ENCODE assay signal across 26 mouse cellular contexts in the genomic region with DNA sequence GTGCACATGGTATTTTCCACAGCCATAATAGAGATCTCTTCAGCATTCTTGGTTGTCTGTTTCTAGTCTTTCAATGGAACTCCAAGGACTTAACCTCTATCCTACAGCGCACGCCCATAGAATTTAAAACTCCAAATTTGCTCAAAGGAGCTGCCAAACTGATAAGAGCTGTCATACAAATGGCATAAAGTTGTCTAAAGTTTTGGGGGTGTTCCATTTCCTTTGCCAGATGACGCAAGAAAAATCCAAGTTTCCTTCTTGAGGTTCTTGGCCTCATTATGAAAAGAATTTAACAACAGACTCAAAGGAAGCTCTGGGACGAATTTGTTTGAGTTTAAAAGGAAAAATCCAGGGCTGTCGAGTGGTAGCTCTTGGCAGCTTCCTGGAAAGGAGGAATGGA.
A peak's percentile ranks its signal among the peaks of the same experiment; 100 is the strongest.
DNase-seq lines count a peak whose midpoint lies in the region; ATAC-seq and TF ChIP-seq lines count a peak whose summit lies in the region.
"Had no signal": no experiment of that assay in that cellular context is flagged by ENCODE, and none has a peak within 500 bp of the region (broad histone marks: within the 10 kb centered on the region; RNA-seq: fewer than 3 reads in every experiment).

No protein-coding gene starts in this region.

- H3K36me3 ChIP-seq in forebrain, postnatal 0 days (ENCODE audit: insufficient read depth) = no peaks in the 10 kb centered on the region
- no peaks in the 10 kb centered on the region for H3K36me3 ChIP-seq in forebrain, embryonic 16.5 days (ENCODE audit: control insufficient read depth, insufficient read depth)
- no peaks in the 10 kb centered on the region for H3K36me3 ChIP-seq in heart, embryonic 15.5 days
- H3K36me3 ChIP-seq in limb, embryonic 15.5 days = no peaks in the 10 kb centered on the region
- H3K36me3 ChIP-seq in limb, embryonic 10.5 days = no peaks in the 10 kb centered on the region
- H3K36me3 ChIP-seq: embryonic facial prominence, embryonic 13.5 days; limb, embryonic 13.5 days had no signal

- ATAC-seq in forebrain, postnatal 0 days = no peak; the same call in 1 of the 2 replicates
- no peak for ATAC-seq in forebrain, embryonic 16.5 days
- ATAC-seq in heart, embryonic 15.5 days (replicated peaks; ENCODE audit: insufficient number of reproducible peaks, insufficient read depth, low FRiP score, low read depth) = no peak
- no peak for ATAC-seq in limb, embryonic 15.5 days (ENCODE audit: insufficient number of reproducible peaks, low FRiP score, low TSS enrichment, low read depth)
- ATAC-seq: CD4-positive, CD25-positive, alpha-beta regulatory T cell, adult 4 months; forebrain, embryonic 13.5 days; hindbrain, embryonic 16.5 days had no signal

- intact Hi-C loops in gastrocnemius, postnatal 14 days (cut with DNase I; ENCODE audit: low total_unique reads) = no loop called here

- no peak overlapping the region for H3K4me2 ChIP-seq in forebrain, postnatal 0 days (ENCODE audit: low read depth)
- no peak overlapping the region for H3K4me2 ChIP-seq in forebrain, embryonic 16.5 days (ENCODE audit: low read length)
- H3K4me2 ChIP-seq in heart, embryonic 15.5 days = no peak overlapping the region
- no peak overlapping the region for H3K4me2 ChIP-seq in limb, embryonic 15.5 days
- H3K4me2 ChIP-seq: embryonic facial prominence, embryonic 13.5 days; forebrain, embryonic 13.5 days; limb, embryonic 13.5 days had no signal

- WGBS in forebrain, postnatal 0 days = 70% methylated on average over 5 of the region's 5 CpGs
- WGBS in forebrain, embryonic 16.5 days = 69% methylated on average over 5 of the region's 5 CpGs
- WGBS in heart, embryonic 15.5 days = 63% methylated on average over 5 of the region's 5 CpGs
- WGBS in limb, embryonic 15.5 days = 59% methylated on average over 5 of the region's 5 CpGs
- WGBS in limb, embryonic 10.5 days = 85% methylated on average over 5 of the region's 5 CpGs

- no peaks in the 10 kb centered on the region for H3K4me1 ChIP-seq in forebrain, postnatal 0 days (ENCODE audit: insufficient read depth)
- H3K4me1 ChIP-seq in forebrain, embryonic 16.5 days (replicated peaks; ENCODE audit: control insufficient read depth, insufficient read depth, low read length) = no peaks in the 10 kb centered on the region
- H3K4me1 ChIP-seq in heart, embryonic 15.5 days (replicated peaks) = peaks cover 17% of the 10 kb centered on the region
- peaks cover 5% of the 10 kb centered on the region; the same call in 1 of the 2 replicates for H3K4me1 ChIP-seq in limb, embryonic 15.5 days
- H3K4me1 ChIP-seq in limb, embryonic 10.5 days = peaks cover 16% of the 10 kb centered on the region; the same call in 1 of the 2 replicates
- H3K4me1 ChIP-seq: embryonic facial prominence, embryonic 13.5 days; forebrain, embryonic 13.5 days had no signal

- H3K27ac ChIP-seq in forebrain, postnatal 0 days (ENCODE audit: low read depth, low read length) = no peak overlapping the region
- H3K27ac ChIP-seq in forebrain, embryonic 16.5 days (ENCODE audit: low read length) = no peak overlapping the region
- peak overlapping the region; percentile 39; the same call in 1 of the 2 replicates for H3K27ac ChIP-seq in heart, embryonic 15.5 days
- H3K27ac ChIP-seq in limb, embryonic 15.5 days = 0 out of 2 replicates have a peak overlapping the region, but pooled peaks have one; percentile 14
- H3K27ac ChIP-seq in limb, embryonic 10.5 days = no peak overlapping the region
- H3K27ac ChIP-seq: embryonic facial prominence, embryonic 13.5 days; forebrain, embryonic 13.5 days; gastrocnemius, adult 2 months; layer of hippocampus, adult 2 months; left cerebral cortex, adult 2 months; limb, embryonic 13.5 days; liver, embryonic 14.5 days had no signal

- DNase-seq in forebrain, postnatal 0 days = peak; percentile 39
- no peak for DNase-seq in heart, adult 18-20 months
- DNase-seq in limb, embryonic 10.5 days (ENCODE audit: low spot score) = no peak
- peak; percentile 34 for DNase-seq in 3T3-L1 (ENCODE audit: low read depth, low spot score)
- DNase-seq in gastrocnemius, postnatal 14 days = no peak
- DNase-seq: adrenal gland, postnatal 25 days; cerebellum, adult 11-12 months; cerebellum, adult 9-11 months; embryo, embryonic 11 days; gastrocnemius, adult 2 months; heart, postnatal 10 days; kidney, adult 18-20 months; lung, adult 2 months; midbrain, embryonic 14.5 days; thymus, postnatal 4 days had no signal

- TF ChIP-seq CTCF in forebrain, postnatal 0 days (IDR thresholded peaks at IDR 0.05; ENCODE audit: low read depth) = no peak

- H3K4me3 ChIP-seq in forebrain, postnatal 0 days (ENCODE audit: low read depth, low read length) = no peak overlapping the region
- no peak overlapping the region for H3K4me3 ChIP-seq in forebrain, embryonic 16.5 days (replicated peaks; ENCODE audit: low read length)
- H3K4me3 ChIP-seq in heart, embryonic 15.5 days = no peak overlapping the region
- H3K4me3 ChIP-seq in limb, embryonic 15.5 days = no peak overlapping the region
- no peak overlapping the region for H3K4me3 ChIP-seq in limb, embryonic 10.5 days
- H3K4me3 ChIP-seq: embryonic facial prominence, embryonic 13.5 days; forebrain, embryonic 13.5 days; gastrocnemius, adult 2 months; layer of hippocampus, adult 2 months; left cerebral cortex, adult 2 months; limb, embryonic 13.5 days had no signal

- H3K9ac ChIP-seq in forebrain, postnatal 0 days = no peak overlapping the region
- H3K9ac ChIP-seq in forebrain, embryonic 16.5 days (replicated peaks; ENCODE audit: low read depth, low read length) = no peak overlapping the region
- H3K9ac ChIP-seq in heart, embryonic 15.5 days = no peak overlapping the region
- H3K9ac ChIP-seq in limb, embryonic 15.5 days = no peak overlapping the region
- H3K9ac ChIP-seq: embryonic facial prominence, embryonic 13.5 days; forebrain, embryonic 13.5 days; limb, embryonic 13.5 days; liver, embryonic 14.5 days had no signal

- H3K27me3 ChIP-seq in forebrain, postnatal 0 days (ENCODE audit: insufficient read depth, low read length) = no peaks in the 10 kb centered on the region
- H3K27me3 ChIP-seq in forebrain, embryonic 16.5 days (replicated peaks; ENCODE audit: control insufficient read depth, insufficient read depth, low read length) = no peaks in the 10 kb centered on the region
- no peaks in the 10 kb centered on the region for H3K27me3 ChIP-seq in heart, embryonic 15.5 days
- H3K27me3 ChIP-seq in limb, embryonic 15.5 days = peaks cover 5% of the 10 kb centered on the region; the same call in 1 of the 2 replicates
- peaks cover 14% of the 10 kb centered on the region for H3K27me3 ChIP-seq in limb, embryonic 10.5 days (ENCODE audit: low read depth, poor library complexity, severe bottlenecking)
- H3K27me3 ChIP-seq: embryonic facial prominence, embryonic 13.5 days; forebrain, embryonic 13.5 days had no signal

- H3K9me3 ChIP-seq in forebrain, postnatal 0 days (ENCODE audit: low read length) = no peaks in the 10 kb centered on the region
- no peaks in the 10 kb centered on the region for H3K9me3 ChIP-seq in forebrain, embryonic 16.5 days (ENCODE audit: control insufficient read depth, low read length)
- H3K9me3 ChIP-seq in heart, embryonic 15.5 days (replicated peaks) = no peaks in the 10 kb centered on the region
- H3K9me3 ChIP-seq in limb, embryonic 15.5 days = no peaks in the 10 kb centered on the region
- no peaks in the 10 kb centered on the region for H3K9me3 ChIP-seq in limb, embryonic 10.5 days (replicated peaks)
- H3K9me3 ChIP-seq: embryonic facial prominence, embryonic 13.5 days; forebrain, embryonic 13.5 days; limb, embryonic 13.5 days had no signal

Comparison
In these comparisons a context has a peak if more than half of its experiments do, and no peak if none do; other contexts are left out.
1. H3K27ac ChIP-seq: peak in heart, embryonic 15.5 days (single experiment) and limb, embryonic 15.5 days (single experiment); none in forebrain, postnatal 0 days (single experiment), forebrain, embryonic 16.5 days (single experiment) and limb, embryonic 10.5 days (single experiment).
2. DNase-seq: peak in forebrain, postnatal 0 days (single experiment) and 3T3-L1 (single experiment); none in heart, adult 18-20 months (0 of 2), limb, embryonic 10.5 days (single experiment) and gastrocnemius, postnatal 14 days (single experiment).